Mouse (Mus musculus) embryonic facial prominence, embryonic 14.5 days (tissue): ENCODE measurements around the gene Cdc45. TPM values are rescaled to one million over a fixed set of nuclear protein-coding genes. Genes with fewer than 3 reads are reported as not detected.
A peak's percentile ranks its signal among the peaks of the same experiment; 100 is the strongest.
"Not testable (repeated sequence)": the region's sequence is repeated elsewhere in the genome, so short reads cannot be mapped to it uniquely, and the experiment has no call there.

Experiments
- ATAC-seq: fragments of 200-750 bp; cut with Nextera tagmentation; 2 replicates; pipeline ENCODE4 v1.8.0; 2017; ENCODE audit warnings: low read depth, moderate number of reproducible peaks, moderate TSS enrichment
- DNase-seq: peaks from one replicate; pipeline ENCODE4 v3.0.0-alpha.2; 2015; ENCODE audit warnings: low spot score
- H3K27ac ChIP-seq: fragments of 300-500 bp; sonication (generic); replicated peaks from 2 replicates; pipeline ENCODE4 v1.5.1; 2014; ENCODE audit warnings: low read depth, mild to moderate bottlenecking, low read length, moderate library complexity
- H3K27me3 ChIP-seq: fragments of 300-500 bp; sonication (generic); replicated peaks from 2 replicates; pipeline ENCODE4 v1.6.1; 2014; ENCODE audit warnings: low read length; ENCODE audit not compliant: control insufficient read depth, insufficient read depth
- H3K36me3 ChIP-seq: fragments of 300-500 bp; sonication (generic); 2 replicates; pipeline ENCODE4 v1.6.1; 2014; ENCODE audit warnings: low read length, mixed read lengths; ENCODE audit not compliant: control insufficient read depth, insufficient read depth
- H3K4me1 ChIP-seq: fragments of 300-500 bp; sonication (generic); 2 replicates; pipeline ENCODE4 v1.6.1; 2014; ENCODE audit warnings: antibody characterized with exemption, low read length; ENCODE audit not compliant: control insufficient read depth, insufficient read depth
- H3K4me2 ChIP-seq: fragments of 300-500 bp; sonication (generic); 2 replicates; pipeline ENCODE4 v1.6.1; 2014; ENCODE audit warnings: low read depth, mild to moderate bottlenecking, low read length, moderate library complexity, mixed read lengths
- H3K4me3 ChIP-seq: fragments of 300-500 bp; sonication (generic); 2 replicates; pipeline ENCODE4 v1.5.1; 2014; ENCODE audit warnings: low read depth, mild to moderate bottlenecking, low read length
- H3K9ac ChIP-seq: fragments of 300-500 bp; sonication (generic); 2 replicates; pipeline ENCODE4 v1.6.1; 2014; ENCODE audit warnings: low read depth, mild to moderate bottlenecking, low read length, moderate library complexity, mixed read lengths
- H3K9me3 ChIP-seq: fragments of 300-500 bp; sonication (generic); 2 replicates; pipeline ENCODE4 v1.6.1; 2016; ENCODE audit warnings: low read length; ENCODE audit not compliant: control insufficient read depth
- WGBS: fragments of 180-500 bp; shearing (Covaris S2); extraction: QIAGEN DNeasy Blood & Tissue Kit; methylation state at CpG from one replicate; pipeline ENCODE4 v1.1.7; 2014; 5-methylcytosine and 5-hydroxymethylcytosine counted together
- polyA plus RNA-seq: library from polyadenylated mRNA; unstranded; fragments of >200 nt; fragmentation: Nextera tagmentation; extraction: Ambion mirVana; gene quantifications from 2 replicates; pipeline ENCODE4 v1.2.1, GENCODE M21; 2014

Cdc45 gene
- 34.5 and 37.8 TPM in 2 replicates for polyA plus RNA-seq

DNA sequence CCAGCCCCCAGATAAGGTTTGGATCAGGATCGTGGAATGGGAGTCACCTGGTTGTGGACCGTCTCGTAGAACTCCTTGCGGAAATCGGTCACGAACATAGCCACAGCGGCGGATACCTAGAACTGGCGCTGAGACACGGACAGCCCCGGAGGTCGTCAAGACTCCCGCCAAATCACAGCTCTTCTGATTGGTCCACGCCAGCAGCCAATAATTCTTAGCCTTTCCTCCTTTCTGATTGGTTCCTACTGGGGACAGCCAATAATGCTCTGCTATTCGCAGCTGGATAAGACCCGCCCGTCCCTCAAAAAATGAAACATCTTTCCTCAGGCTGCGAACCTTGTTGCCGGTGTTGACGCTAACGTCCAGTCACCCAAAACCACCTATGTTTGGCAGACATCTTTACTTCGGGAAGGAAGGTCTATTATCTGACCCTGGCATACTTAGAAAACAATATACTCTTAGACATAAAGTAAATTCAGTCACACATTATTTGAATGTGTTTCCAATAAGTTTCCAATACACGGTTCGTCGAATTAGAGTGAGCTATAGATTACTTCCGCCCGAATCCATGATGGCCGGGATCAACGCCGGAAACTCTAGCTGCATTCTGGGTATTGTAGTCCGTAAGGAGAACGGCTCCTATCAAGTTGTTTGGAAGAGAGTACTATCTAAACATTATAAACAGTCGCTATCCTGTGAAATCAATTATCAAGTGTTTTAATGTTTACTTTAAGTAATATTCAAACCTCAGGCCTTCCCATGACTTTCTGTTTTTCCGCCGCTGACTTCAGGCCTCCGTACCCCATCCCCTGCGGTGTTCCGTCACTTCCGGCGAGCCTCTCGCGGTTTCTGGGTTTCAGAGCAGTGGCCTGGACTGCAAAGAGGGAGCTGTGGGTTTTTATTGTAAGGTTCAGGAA lies at the start of gene Cdc45, which contains the start of gene Ufd1:
Gene Cdc45, minus strand, starts transcription at position 520 of the 917 bp plus-strand sequence.
Gene Ufd1, plus strand, starts transcription at position 312 of the 917 bp plus-strand sequence.
- peak within 1 kb of the TSS; percentile 82 for H3K4me2 ChIP-seq
- peak; percentile 99 for DNase-seq
- H3K4me3 ChIP-seq, result peak within 1 kb of the TSS; percentile 75
- peaks cover 6% of the 10 kb centered on the region for H3K4me1 ChIP-seq
- ATAC-seq, result peak; percentile 97
- H3K36me3 ChIP-seq, result peaks cover 42% of the 10 kb centered on the region
- no peaks in the 10 kb centered on the region for H3K27me3 ChIP-seq
- no peaks in the 10 kb centered on the region for H3K9me3 ChIP-seq
- peak within 1 kb of the TSS; percentile 79 for H3K27ac ChIP-seq
- peak within 1 kb of the TSS; percentile 90 for H3K9ac ChIP-seq
- WGBS, result under 1% methylated on average over 42 of the region's 42 CpGs

DNA sequence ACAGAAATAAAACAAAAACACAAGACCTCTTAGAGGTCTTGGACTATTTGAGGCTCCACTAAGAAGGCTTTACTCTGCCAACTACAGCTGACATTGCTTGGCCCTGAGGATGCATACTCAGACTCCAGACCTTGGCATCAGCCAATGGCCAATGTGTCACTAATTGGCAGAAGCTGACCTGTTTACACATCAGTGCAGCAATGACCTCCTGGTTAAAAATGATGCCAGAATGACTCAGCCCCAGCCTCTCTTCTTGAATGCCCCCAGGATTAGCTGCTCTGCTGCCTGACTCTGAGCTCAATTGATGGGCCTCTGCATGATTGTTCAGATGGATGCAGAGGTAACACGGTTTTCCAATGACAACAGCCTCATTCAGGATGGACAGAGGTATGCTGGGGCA lies 48.4 kb upstream of the Cdc45 start:
- no peak overlapping the region for H3K4me2 ChIP-seq
- ATAC-seq (no peak), DNase-seq (no peak)
- H3K36me3 ChIP-seq, result no peaks in the 10 kb centered on the region
- 45% methylated on average over 1 of the region's 1 CpGs for WGBS
- H3K9me3 ChIP-seq, result no peaks in the 10 kb centered on the region
- H3K27me3 ChIP-seq, result no peaks in the 10 kb centered on the region
- H3K4me1 ChIP-seq, result no peaks in the 10 kb centered on the region
- H3K27ac ChIP-seq, result no peak overlapping the region
- H3K4me3 ChIP-seq, result no peak overlapping the region
- H3K9ac ChIP-seq, result no peak overlapping the region

GRCm38 (mm10) chr16:18858551-18858950 lies 46.8 kb upstream of the Cdc45 start:
- no peaks in the 10 kb centered on the region for H3K4me1 ChIP-seq
- no peak overlapping the region for H3K9ac ChIP-seq
- no peaks in the 10 kb centered on the region for H3K27me3 ChIP-seq
- H3K27ac ChIP-seq, result no peak overlapping the region
- H3K4me2 ChIP-seq, result no peak overlapping the region
- no peak overlapping the region for H3K4me3 ChIP-seq
- no peaks in the 10 kb centered on the region for H3K9me3 ChIP-seq
- DNase-seq, result peak; percentile 9
- ATAC-seq, result no peak
- no peaks in the 10 kb centered on the region for H3K36me3 ChIP-seq

GRCm38 (mm10) chr16:18849521-18850190 lies 37.9 kb upstream of the Cdc45 start:
- H3K4me2 ChIP-seq, H3K9me3 ChIP-seq, H3K27me3 ChIP-seq, H3K9ac ChIP-seq, DNase-seq, H3K27ac ChIP-seq, ATAC-seq, H3K4me3 ChIP-seq, H3K36me3 ChIP-seq, H3K4me1 ChIP-seq: not testable (repeated sequence)
- 93% methylated on average over 14 of the region's 17 CpGs for WGBS

DNA sequence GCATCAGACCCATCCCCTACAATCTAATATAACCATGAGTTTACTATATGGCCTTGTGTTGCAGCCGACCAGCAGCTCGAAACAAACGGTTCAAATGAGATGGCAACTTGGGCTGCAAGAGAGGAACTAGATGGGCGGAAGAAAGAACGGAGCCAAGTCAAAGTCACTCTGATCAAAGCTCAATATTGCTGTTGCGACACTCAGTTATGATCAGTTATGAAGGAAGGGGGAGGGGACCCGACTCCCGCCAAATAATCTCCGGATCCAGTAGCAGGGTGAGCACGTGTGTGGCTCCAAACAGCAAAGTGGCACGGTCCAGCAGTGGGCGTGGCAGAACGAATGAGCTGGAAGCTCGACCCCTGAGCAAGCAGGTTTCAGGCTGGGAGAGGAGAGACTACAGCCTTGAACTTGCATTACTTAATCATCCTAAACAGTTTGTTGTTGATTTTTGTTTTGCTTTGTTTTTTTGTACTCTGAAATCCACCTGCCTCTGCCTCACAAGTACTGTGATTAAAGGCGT lies 34.6 kb upstream of the Cdc45 start:
- no peaks in the 10 kb centered on the region for H3K9me3 ChIP-seq
- no peak for DNase-seq
- 86% methylated on average over 15 of the region's 15 CpGs for WGBS
- no peak for ATAC-seq
- no peaks in the 10 kb centered on the region for H3K36me3 ChIP-seq
- no peaks in the 10 kb centered on the region for H3K4me1 ChIP-seq
- no peak overlapping the region for H3K4me2 ChIP-seq
- no peak overlapping the region for H3K4me3 ChIP-seq
- H3K27me3 ChIP-seq, result no peaks in the 10 kb centered on the region
- no peak overlapping the region for H3K9ac ChIP-seq
- no peak overlapping the region for H3K27ac ChIP-seq

DNA sequence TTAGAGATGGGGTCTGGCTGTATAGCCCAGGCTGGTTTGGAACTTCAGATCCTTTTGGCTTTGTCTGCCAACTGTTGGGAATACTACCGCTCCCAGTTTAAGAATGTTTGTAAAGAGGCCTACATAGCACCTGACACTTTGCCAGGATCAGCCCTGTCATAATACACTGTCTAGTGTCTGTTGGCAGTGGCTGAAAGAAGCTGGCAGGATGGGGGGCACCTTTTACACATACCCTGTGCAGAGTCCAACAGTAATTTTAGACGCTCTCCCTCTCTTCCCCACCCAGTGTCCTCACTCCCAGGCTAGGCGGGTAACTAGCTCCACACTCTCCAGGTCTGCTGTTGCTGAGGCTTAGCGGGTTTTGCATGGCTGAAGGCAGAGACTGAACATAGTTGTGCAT lies 26.6 kb upstream of the Cdc45 start:
- H3K27ac ChIP-seq, result no peak overlapping the region
- peaks cover 30% of the 10 kb centered on the region for H3K36me3 ChIP-seq
- no peak overlapping the region for H3K9ac ChIP-seq
- H3K9me3 ChIP-seq, result no peaks in the 10 kb centered on the region
- 96% methylated on average over 4 of the region's 4 CpGs for WGBS
- H3K27me3 ChIP-seq, result no peaks in the 10 kb centered on the region
- no peak overlapping the region for H3K4me2 ChIP-seq
- ATAC-seq, result no peak
- H3K4me1 ChIP-seq, result peaks cover 5% of the 10 kb centered on the region; the same call in 1 of the 2 replicates
- no peak overlapping the region for H3K4me3 ChIP-seq
- no peak for DNase-seq

DNA sequence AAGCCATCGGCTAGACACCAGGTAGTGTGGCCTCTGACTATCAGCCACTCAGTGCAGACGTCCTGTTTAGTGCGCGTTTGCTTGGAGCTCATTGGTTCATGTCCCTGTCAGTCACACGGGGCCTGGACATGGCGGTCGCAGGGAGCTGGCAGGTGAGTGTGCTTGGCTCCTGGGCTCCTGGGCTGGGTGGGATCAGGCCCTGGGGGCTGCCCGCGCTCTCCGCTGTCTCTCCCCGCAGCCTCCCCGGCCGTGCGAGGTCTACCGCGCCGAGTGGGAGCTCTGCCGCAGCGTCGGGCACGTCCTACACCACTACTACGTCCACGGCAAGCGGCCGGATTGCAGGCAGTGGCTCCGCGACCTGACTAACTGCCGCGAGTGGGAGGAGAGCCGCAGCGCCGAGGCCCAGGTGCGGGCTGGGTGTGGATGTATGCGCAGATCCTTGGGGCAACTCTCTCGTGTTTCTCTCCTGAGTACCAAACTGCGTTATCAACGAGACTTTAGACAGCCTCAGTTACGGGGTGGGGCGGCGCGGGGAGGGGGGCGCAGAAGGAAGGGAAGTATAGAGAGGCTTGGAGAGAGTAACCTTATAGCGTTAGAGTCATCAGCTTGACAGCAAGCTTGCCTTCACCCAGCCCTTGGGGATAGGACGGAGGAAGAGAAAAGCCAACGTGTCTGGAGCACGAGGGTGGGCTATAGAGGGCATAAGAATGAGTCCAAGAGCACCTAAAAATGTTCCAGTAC lies 24.9 kb upstream of the Cdc45 start, which contains the start of the genes 2510002D24Rik and Gm28539:
Gene 2510002D24Rik, plus strand, starts transcription at position 111 of the 741 bp plus-strand sequence.
Gene Gm28539, plus strand, starts transcription at position 117 of the 741 bp plus-strand sequence.
- ATAC-seq, result peak; percentile 99
- peak within 1 kb of the TSS; percentile 55; the same call in 1 of the 2 replicates for H3K27ac ChIP-seq
- peak within 1 kb of the TSS; percentile 85 for H3K4me3 ChIP-seq
- peak; percentile 96 for DNase-seq
- WGBS, result under 1% methylated on average over 28 of the region's 46 CpGs
- peak within 1 kb of the TSS; percentile 75 for H3K4me2 ChIP-seq
- H3K9me3 ChIP-seq, result no peaks in the 10 kb centered on the region
- peak within 1 kb of the TSS; percentile 92 for H3K9ac ChIP-seq
- H3K27me3 ChIP-seq, result no peaks in the 10 kb centered on the region
- peaks cover 47% of the 10 kb centered on the region for H3K36me3 ChIP-seq
- peaks cover 5% of the 10 kb centered on the region; the same call in 1 of the 2 replicates for H3K4me1 ChIP-seq

DNA sequence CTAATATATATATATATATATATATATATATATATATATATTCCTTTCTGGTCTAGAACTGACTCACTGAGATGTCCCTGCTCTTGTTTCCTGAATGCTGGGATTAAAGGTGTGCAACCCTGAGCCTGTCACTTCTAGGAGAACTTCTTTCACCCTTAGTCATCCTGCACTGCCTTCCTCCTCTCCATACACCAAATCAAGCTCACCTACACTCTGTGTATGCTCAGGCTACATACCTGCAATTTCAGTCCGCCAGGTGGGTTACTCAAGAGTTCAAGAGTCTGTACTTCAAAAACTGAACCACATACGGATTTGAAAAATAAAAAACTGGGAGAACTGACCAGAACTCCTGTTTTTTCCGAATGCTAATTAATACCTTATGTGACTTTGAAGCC lies 24.3 kb upstream of the Cdc45 start:
- Histone ChIP-seq H3K27ac (no peak overlapping the region), H3K36me3 (peaks cover 53% of the 10 kb centered on the region), H3K9ac (peak overlapping the region; percentile 92), H3K4me2 (peak overlapping the region; percentile 75), H3K27me3 (no peaks in the 10 kb centered on the region), H3K9me3 (no peaks in the 10 kb centered on the region), H3K4me3 (peak overlapping the region; percentile 85), H3K4me1 (peaks cover 5% of the 10 kb centered on the region; the same call in 1 of the 2 replicates)
- 25% methylated on average over 3 of the region's 3 CpGs for WGBS
- no peak for DNase-seq
- peak; percentile 30 for ATAC-seq
